Mouse (Mus musculus) gastrocnemius, postnatal 14 days (tissue): Measurements from ENCODE around the gene Cnot9. TPM values are rescaled to one million over a fixed set of nuclear protein-coding genes. Genes with fewer than 3 reads are reported as not detected.
"Not testable (repeated sequence)": the region's sequence is repeated elsewhere in the genome, so short reads cannot be mapped to it uniquely, and the experiment has no call there.

ENCODE experiments used
- DNase-seq: peaks from one replicate; pipeline ENCODE4 v3.0.0; 2021; ENCODE audit warnings: mixed read lengths
- intact Hi-C: fragments of 180-260 bp; cut with DNase I; formaldehyde crosslinking; loops from one replicate; pipeline ENCODE4 v1.15.1; 2025; ENCODE audit warnings: low total_unique reads
- long read RNA-seq, 2 experiments: library from polyadenylated mRNA; stranded (forward); transcript quantifications; one replicate each; pipeline ENCODE4 v2.0.0; 2021
- total RNA-seq, 2 experiments: library from RNA; stranded (reverse); gene quantifications; 2 replicates each; pipeline ENCODE4 v1.2.3; 2021

Cnot9 gene
- 10 to 100 TPM; 10.5 to 12.5 TPM for total RNA-seq
- long read RNA-seq, experiment 1, partial matches to known transcripts, result 0 of 2 reads
- long read RNA-seq, experiment 1, other reads (novel, unspliced or antisense), result 0 of 2 reads
- long read RNA-seq, experiment 2, transcript Cnot9-201 (8 exons, 3,268 nt), result major isoform, 9 of 10 reads
- long read RNA-seq, experiment 2, partial matches to known transcripts, result 0 of 10 reads
- long read RNA-seq, experiment 2, other reads (novel, unspliced or antisense), result 1 of 10 reads

DNA sequence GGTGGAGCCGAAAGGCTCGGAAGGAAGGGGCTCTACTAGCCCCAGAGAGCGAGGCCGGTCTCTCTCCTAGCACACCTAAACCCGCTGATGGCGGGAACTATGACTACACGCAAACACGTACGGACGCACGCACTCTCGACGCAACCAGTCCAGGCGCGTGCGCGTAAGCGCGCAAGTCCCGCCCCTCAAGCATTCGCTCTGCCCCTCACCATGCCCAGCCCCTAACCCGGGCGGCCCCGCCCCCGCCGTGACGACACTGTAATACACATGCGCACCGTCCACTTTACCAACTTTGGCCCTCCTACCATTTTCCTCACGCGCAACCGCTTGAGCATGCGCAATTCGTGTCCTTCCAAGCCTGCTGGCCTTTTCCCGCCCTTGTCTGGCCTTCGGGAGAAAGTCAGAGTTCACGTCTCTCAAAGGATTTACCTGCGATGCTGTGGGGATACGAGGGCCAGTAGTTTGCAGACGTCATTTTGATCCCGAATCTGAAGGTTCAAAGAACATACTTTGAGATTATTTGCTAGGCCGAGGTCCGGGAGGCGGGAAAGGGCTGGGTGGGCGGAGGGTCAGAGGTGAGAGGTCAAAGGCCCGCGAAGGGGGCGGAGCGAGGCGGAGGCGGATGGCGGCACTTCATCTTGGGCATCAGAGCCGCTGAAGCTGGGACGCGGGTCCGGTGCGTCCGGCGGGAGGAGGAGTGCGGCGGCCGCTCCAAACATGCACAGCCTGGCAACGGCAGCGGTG is at the start of gene Cnot9:
TSS of gene Cnot9 (plus strand) at position 338 of the 744 bp plus-strand sequence.
- DNase-seq, result peak; percentile 100
- intact Hi-C loops, result loop anchor here (10.0 kb wide), 1 partner anchor 89 kb away; no protein-coding TSS in a partner anchor

DNA sequence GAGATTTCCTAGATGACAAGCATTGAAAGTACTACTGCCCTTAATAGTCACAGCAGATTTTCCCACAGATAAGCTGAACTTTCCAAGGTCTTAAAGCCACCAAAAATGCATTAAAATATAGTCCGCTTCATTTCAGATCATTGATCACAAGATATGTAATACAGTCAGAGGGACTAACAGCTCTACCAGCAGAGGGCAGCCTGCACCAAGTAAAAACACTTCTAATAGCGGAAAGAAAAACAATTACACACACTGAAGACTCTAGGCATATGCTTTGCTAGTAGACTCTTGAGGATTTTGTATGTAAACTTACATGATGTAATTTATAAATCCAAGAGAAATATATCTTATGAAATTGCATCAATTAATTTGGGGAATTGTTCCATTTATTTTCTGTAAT is 45.6 kb upstream of the Cnot9 start:
- DNase-seq, result peak; percentile 30
- intact Hi-C loops, result no loop called here

DNA sequence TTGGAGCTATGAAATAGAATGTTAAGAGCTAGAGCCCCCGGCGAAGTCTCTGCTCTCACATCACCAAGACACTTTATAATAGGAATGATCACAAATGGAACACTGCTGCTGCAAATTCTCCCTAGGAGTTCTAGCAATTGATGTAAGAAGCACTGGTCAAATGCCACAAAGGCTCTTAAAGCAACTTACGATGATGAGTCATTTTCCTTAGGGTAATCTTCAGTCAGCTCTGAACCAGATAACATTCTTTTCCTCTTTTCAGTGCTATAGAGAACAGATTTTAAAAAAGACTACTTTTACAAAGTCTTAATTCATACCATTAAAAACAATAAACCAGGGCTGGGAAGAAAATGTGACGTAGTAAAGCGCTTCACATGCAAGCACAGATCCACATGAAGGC is 20.1 kb upstream of the Cnot9 start:
- intact Hi-C loops, result no loop called here

DNA sequence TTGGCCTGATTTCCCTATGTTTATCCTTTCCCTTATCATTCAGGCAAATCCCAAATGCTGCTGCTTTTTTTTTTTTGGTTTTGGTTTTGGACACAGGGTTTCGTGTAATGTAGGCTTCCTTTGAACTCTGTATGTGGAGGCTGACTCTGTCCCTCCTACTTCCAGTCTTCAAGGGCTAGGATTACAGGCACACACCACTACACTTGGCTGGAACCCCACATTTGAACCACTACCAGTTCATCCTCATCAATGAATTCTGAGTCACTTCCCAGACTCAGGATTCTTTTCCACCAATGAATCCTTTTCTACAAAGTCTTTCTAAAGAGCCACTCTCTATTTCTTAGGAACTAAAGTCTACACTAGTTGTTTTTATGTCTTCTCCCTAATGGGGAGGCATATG is 4.8 kb upstream of the Cnot9 start:
- intact Hi-C loops, result loop anchor here (10.0 kb wide), 1 partner anchor 94 kb away; no protein-coding TSS in a partner anchor

More for the DNA sequence above, 20.1 kb upstream of the Cnot9 start:
- no peak for DNase-seq

DNA sequence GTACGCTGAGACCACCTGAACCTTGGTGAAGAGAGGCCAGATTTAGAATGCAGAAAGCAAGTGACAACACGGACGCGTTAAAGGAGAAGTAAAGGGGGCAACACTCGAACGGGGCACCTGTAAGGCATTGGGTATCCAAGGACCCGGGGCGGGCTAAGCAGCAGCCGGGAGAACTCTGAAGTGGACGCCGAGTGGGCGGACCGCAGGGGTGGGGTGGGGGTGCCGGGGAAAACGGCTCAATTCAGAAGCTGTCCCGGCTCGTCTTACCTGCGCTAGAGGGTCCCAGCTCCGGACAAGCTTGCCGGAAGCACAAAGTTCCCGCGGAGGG is 501 bp upstream of the Cnot9 start:
- intact Hi-C loops, result loop anchor here (10.0 kb wide), 1 partner anchor 89 kb away; no protein-coding TSS in a partner anchor

More for the DNA sequence above, 4.8 kb upstream of the Cnot9 start:
- no peak for DNase-seq

DNA sequence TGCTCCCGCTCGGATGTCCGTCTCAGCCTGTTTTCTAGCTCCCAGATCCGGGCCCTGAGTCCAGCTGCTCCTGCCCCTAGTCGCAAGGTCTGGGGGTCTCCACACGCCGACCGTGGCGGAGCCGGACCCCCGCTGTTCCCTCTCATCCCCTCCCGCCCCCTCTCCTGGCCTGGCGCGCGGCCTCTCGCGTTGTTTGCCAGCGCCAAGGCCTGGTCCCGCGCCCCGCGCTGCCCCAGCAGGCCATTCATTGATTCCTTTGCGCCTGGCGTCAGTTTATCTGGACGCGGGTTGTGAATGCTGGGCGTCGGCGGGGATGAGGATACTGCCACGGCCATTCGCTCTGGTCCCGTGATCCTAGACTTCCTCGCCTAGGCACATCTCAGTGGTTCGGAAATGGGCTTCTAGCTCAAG is 618 bp downstream of the Cnot9 start:
- DNase-seq, result peak; percentile 38
- intact Hi-C loops, result loop anchor here (10.0 kb wide), 1 partner anchor 88 kb away; no protein-coding TSS in a partner anchor

More for the DNA sequence above, 501 bp upstream of the Cnot9 start:
- DNase-seq, result no peak

DNA sequence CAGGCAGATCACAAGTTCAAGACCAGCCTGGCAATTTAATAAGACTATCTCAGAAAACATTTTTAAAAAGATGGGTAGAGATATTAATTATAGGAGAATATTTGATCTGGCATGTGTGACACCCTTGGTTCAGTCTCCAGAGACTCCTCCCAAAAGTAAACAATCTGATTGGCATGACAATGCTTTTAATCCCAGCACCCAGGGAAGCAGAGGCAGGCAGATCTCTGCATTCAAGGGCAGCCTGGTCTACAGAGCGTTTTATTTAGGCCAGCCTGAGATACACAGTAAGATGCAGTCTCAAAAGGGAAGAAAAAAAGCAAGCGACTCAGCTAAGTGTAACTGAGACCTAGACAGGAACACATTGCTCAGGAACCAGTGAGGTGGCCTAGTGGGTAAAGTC is 1.9 kb downstream of the Cnot9 start:
- intact Hi-C loops, result loop anchor here (10.0 kb wide), 1 partner anchor 87 kb away; no protein-coding TSS in a partner anchor
- DNase-seq, result no peak

DNA sequence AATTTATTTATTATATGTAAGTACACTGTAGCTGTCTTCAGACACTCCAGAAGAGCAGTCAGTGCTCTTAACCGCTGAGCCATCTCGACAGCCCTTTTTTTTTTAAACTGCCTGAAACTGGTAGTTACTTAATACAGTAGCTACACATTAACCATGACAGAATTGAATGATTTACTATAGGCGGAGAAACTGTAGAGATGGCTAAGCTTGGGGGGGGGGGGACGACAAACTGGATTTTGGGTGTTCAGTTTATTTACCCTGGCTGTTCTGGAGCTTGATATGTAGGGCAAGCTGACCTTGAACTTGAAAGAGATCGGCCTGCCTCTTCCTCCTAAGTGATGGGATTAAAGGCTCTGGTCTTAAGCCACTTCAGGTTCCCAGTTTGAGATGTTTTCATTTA is 5.4 kb downstream of the Cnot9 start:
- DNase-seq, result no peak
- intact Hi-C loops, result no loop called here

DNA sequence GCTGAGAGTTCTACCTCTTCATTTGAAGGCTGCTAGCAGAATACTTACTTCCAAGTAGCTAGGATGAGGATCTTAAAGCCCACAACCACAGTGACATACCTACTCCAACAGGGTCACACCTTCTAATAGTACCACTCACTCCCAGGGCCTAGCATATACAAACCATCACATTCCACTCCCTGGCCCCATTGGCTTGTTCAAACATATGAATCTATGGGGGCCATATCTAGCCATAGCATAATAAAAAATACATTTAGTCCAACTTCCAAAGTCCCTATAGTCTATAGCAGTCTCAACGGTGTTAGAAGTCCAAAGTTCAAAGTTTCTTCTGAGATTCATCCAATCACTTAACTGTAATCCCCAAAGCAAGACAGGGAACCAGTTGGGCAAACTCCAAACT is 7.1 kb downstream of the Cnot9 start:
- DNase-seq, intact Hi-C loops: not testable (repeated sequence)

DNA sequence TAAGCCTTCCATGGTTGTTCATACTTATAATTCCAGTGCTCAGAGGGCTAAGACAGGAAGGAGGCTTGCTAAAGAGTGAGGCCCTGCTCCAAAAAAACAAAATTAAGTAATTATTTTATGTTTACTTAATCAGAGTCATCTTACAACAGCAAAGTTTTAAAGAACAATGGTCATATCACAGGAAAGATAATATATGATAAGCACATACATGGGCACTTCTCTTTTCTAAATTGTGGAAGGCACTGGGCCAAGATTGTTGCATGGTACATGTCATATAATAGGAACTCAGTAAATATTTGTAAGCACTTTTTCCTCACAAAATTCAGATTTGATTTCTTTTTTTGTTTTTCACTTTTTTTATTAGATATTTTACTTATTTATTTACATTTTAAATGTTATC is 14.0 kb downstream of the Cnot9 start:
- intact Hi-C loops, result no loop called here
- no peak for DNase-seq

DNA sequence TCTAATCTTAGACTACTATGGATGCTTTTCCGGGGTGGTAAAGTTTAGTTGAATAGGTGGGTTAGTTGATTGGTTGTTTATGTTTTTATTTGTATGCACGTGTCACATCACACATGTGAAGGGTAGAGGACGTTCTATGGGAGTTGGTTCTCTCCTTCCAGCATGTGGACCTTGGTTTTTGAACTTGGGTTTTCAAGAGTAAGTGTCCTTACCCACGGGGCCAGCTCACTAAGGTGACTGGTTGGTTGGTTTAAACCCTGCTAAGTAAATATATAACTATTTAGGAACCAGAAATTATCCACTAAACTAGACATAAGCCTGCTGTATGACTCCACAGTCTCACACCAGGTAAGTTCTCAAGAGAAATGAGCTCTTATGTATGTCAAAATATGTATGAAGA is 18.9 kb downstream of the Cnot9 start:
- DNase-seq, result no peak
- intact Hi-C loops, result no loop called here

DNA sequence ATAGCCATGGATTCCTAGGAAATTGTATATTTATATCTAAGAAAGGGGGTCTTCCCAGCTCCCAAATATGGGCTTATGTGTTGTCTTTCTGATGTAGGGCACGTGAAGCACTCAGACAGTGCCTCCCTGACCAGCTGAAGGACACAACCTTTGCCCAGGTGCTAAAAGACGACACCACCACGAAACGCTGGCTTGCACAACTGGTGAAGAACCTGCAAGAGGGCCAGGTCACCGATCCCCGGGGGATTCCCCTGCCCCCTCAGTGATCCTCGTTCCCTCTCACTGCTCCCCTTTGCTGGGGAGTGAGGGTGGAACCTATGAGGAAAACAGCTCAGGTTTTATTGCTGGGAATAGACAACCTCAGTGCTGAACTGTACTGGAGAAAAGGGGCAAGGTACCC is 22.7 kb downstream of the Cnot9 start:
- no peak for DNase-seq
- intact Hi-C loops, result no loop called here

DNA sequence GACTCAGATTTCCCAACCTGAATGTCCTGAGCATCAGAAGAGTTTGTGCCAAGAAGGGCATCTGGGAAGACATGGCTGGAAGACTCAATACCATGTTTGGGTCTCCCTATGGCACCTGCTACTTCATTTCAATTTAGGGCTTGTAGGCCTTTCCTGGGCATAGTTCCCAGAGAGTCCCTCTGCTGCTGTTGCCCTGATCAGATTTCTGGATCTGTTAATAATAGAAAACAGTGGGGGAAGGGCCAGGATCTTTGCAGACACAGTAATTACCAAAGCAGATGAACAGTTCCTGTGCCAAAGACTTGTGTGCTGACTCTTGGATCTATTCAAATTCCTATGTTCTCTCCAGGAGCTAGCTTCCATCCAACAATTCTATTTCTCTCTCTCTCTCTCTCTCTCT is 32.8 kb downstream of the Cnot9 start:
- peak; percentile 61 for DNase-seq
- intact Hi-C loops, result no loop called here

DNA sequence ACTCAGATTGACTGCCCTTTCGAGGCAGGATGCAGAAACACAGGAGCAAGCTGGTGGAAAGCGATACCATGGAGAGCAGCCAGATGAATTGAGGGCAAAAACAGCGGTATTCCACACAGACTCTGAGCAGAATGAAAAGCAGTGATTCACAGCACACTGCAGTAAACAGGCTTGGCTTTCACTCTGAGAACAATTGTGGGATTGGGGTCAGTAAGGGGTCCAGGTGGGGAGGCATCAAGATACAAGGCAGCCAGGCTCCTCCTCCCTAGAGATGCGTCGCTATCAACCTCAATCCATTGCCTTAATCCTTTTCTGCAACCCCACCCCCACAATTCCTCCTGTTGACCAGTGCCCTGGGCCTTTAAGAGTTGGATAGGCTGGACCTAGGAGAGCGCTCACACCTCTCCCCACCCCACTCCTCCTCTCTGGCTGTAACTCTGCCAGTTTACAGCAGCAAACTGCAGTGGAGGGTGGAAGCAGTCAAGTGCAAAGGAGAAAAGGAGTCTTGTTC is 36.6 kb downstream of the Cnot9 start, which contains the start of gene Plcd4:
TSS of gene Plcd4 (plus strand) at position 438 of the 511 bp plus-strand sequence.
- intact Hi-C loops, result no loop called here
- DNase-seq, result peak; percentile 27

DNA sequence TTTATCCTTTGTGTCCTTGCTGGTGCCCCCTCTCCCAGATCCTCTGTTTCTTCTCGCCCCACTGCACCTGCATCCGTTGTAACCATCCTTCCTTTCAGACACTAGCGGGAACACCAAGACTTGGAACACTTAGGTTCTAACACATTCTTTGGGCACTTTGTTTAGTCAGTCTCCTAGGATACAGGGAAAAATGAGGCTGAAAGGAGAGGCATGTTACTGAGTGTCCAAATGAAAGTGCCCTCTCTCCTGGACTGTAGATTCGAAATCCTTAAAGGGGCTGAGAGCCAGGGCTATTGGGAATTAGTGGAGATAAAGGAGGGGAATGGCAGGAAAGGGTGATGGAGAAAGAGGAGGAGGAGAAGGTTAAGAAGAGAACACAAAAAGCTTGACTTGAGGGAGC is 38.3 kb downstream of the Cnot9 start, which contains the start of gene Usp37:
TSS of gene Usp37 (minus strand) at position 101 of the 400 bp plus-strand sequence.
- DNase-seq, result no peak
- intact Hi-C loops, result no loop called here

DNA sequence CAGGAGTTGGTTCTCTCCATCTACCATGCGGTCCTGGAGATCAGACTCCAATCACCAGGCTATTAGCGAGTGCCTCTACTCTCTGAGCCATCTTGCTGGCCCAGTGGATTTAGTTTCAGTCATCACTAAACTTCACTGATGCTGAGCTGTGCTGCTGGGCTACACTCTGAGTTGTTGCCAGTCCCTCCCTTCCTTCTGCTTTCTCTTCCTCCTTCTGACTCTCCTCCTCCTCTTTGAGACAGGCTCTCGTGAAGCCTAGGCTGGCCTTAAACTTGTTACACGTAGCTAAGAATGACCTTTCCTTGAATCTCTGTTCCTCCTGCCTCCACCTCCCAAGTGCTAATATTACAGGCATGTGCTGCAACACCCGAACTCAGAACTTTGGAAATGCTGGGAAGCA is 53.2 kb downstream of the Cnot9 start:
- intact Hi-C loops, result no loop called here
- DNase-seq, result no peak

DNA sequence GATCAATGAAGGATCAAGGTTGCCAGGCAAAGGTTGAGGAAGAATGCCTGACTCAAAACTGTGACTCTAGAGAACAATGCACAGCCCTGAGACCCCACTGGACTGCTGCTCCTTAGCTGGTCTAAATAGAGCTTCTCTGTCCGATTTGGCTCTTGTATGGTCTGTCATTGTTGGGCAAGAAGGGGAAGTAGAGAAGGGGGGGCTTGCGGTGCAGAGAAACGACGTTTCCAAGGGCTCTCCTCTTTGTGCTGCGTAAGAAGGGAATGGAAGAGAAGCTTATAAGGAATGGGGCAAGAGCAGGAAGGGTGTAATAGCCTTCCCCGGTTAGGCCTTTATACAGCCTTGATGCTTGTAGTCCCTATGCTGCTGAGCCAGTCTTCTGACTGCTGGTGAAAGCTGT is 60.0 kb downstream of the Cnot9 start:
- DNase-seq, result no peak
- intact Hi-C loops, result no loop called here

DNA sequence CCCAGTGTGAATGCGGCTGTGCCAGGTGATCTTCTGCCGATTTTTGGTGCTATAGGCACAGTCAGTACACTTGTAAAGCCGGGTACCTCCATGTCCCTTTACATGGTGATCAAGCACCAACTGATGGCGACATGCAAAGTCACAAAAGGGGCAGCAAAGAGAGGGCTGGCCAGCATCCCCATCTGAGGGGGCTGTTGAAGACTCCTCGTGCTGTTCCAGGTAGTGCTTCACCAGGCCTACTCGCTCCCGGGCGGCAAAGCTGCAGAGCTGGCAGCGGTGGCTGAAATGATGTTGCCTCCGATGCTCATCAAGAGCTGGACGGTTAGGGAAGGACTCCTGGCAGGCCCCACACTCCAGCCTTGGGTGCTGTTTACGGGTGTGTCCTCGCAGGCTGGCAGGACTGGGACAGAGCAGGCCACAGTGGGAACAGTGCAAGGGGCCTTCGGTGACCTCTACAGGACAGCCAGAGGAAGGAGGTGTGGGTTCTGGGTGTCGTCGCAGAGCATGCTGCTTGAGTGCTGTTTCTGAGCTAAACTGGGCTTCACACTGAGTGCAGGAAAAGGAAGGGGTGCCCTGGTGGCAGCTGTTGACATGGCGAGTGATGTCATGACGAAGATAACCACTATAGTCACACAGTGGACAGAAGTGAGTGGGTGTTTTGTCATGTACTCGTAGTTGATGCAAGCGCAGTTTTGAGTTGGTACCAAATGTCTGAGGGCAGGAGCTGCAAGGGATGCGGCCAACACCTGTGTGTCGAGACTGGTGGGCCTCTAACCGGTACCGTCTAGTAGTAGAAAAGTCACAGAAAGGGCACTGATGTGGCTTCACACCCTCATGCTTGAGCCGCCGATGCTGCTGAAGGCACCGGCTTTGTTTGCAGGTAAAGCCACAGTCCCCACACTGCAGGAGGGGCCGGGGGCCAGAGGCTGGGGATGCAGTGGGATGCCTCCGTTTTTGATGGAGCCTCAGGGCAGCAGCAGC is 64.2 kb downstream of the Cnot9 start:
- intact Hi-C loops, result no loop called here
- no peak for DNase-seq
